Mouse (Mus musculus) G1E (cell line): Measurements from ENCODE around the gene Ralgapa2. TPM values are rescaled to one million over a fixed set of nuclear protein-coding genes. Genes with fewer than 3 reads are reported as not detected.

Experiments used
- ATAC-seq: 2 replicates; pipeline ENCODE4 v1.8.0; 2016; ENCODE audit warnings: mild to moderate bottlenecking; ENCODE audit not compliant: insufficient number of reproducible peaks, poor library complexity, low FRiP score, severe bottlenecking; ENCODE audit errors: extremely low read depth
- DNase-seq: peaks from one replicate; pipeline ENCODE4 v3.0.0; 2012; ENCODE audit warnings: low spot score
- H3K27me3 ChIP-seq: 2 replicates; pipeline ENCODE4 v1.6.1; 2012; ENCODE audit warnings: mild to moderate bottlenecking, low read length, inconsistent platforms; ENCODE audit not compliant: insufficient read depth
- H3K36me3 ChIP-seq: replicated peaks from 2 replicates; pipeline ENCODE3; 2012; ENCODE audit warnings: mild to moderate bottlenecking, inconsistent platforms
- H3K4me1 ChIP-seq: 2 replicates; pipeline ENCODE4 v1.6.1; 2012; ENCODE audit warnings: low read depth, low read length, inconsistent platforms, mixed read lengths; ENCODE audit not compliant: insufficient read depth
- H3K4me3 ChIP-seq: 2 replicates; pipeline ENCODE4 v1.5.1; 2012; ENCODE audit warnings: low read depth, mild to moderate bottlenecking, inconsistent platforms, low read length, moderate library complexity, mixed read lengths
- H3K9me3 ChIP-seq: replicated peaks from 2 replicates; pipeline ENCODE4 v1.6.1; 2012; ENCODE audit warnings: inconsistent platforms
- CTCF ChIP-seq: IDR thresholded peaks from 2 replicates; pipeline ENCODE4 v1.5.1; 2012; ENCODE audit warnings: low read depth, low read length, inconsistent platforms, mixed read lengths
- GATA1 ChIP-seq: IDR thresholded peaks from 2 replicates; pipeline ENCODE4 v1.6.1; 2012; ENCODE audit warnings: borderline replicate concordance, low read length, inconsistent platforms, mixed read lengths
- GATA2 ChIP-seq: IDR thresholded peaks from 2 replicates; pipeline ENCODE4 v1.6.1; 2012; ENCODE audit warnings: low read depth, low read length, inconsistent platforms, borderline replicate concordance
- POLR2AphosphoS5 ChIP-seq: IDR thresholded peaks from 2 replicates; pipeline ENCODE4 v1.6.1; 2012; ENCODE audit warnings: low read depth, low read length, inconsistent platforms; ENCODE audit not compliant: insufficient replicate concordance
- TAL1 ChIP-seq: conservative IDR thresholded peaks from 2 replicates; pipeline ENCODE4 v1.6.1; 2012; ENCODE audit warnings: low read depth, low read length, inconsistent platforms, mixed read lengths
- polyA plus RNA-seq: library from polyadenylated mRNA; stranded (reverse); fragments of >175 nt; gene quantifications from 2 replicates; pipeline ENCODE4 v1.2.3, GENCODE M21; 2012
- total RNA-seq, 2 experiments: library from RNA; stranded (forward) in 1 of 2; stranded (reverse) in 1 of 2; fragments of 200-1000 nt in 1 of 2; fragments of >200 nt in 1 of 2; fragmentation: Nextera tagmentation in 1 of 2; gene quantifications; 2 replicates each; pipeline ENCODE4 v1.2.3; 2014 to 2017

Gene Ralgapa2
- total and polyA plus RNA-seq, 3 experiments, result 8.2 to 25.2 (median 16.2) TPM

DNA sequence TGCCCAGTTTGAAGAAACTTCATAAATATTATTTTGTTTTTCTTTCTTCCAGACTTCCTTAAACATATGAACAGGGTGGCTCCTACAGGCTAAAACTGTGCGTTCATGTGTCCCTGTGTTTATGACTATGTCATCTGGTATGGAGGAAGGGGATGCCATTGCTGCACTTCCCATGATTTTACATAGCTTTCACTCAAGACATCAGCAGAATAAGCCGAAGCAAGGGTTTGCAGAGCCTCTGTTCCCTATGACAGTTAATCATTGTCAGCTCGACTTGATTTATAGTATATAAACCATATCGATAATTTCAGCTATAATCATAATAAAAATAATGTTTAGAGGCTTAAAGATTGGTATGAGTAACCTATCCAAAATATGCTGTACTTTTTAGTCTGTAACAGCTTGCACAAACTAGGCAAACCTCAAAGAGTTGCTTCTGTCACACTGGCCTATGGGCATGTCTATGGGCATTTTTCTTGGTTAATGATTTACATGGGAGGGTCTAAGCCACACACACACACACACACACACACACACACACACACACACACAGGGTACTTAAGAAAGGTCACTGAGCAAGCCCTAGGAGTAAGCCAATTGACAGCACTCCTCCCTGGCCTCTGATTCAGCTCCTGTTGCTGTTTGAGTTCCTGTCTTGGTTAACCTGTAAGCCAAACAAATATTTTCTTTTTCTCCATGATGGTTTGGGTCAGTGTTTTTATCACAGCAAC, 12.7 kb upstream of the Ralgapa2 start:
- ATAC-seq, result no peak
- TF ChIP-seq POLR2AphosphoS5 (no peak), GATA1 (no peak), CTCF (no peak), TAL1 (no peak), GATA2 (no peak)

GRCm38 (mm10) chr2:146516894-146517293, 4.8 kb upstream of the Ralgapa2 start:
- ATAC-seq, result no peak
- DNase-seq, result no peak
- TF ChIP-seq GATA2 (no peak), POLR2AphosphoS5 (no peak), GATA1 (no peak), CTCF (no peak), TAL1 (no peak)
- H3K4me3 ChIP-seq, result no peak overlapping the region
- H3K4me1 ChIP-seq, result peaks cover 4% of the 10 kb centered on the region
- H3K9me3 ChIP-seq, result no peaks in the 10 kb centered on the region
- no peaks in the 10 kb centered on the region; the same call in 1 of the 2 replicates for H3K27me3 ChIP-seq
- no peaks in the 10 kb centered on the region for H3K36me3 ChIP-seq

More for the DNA sequence above, 12.7 kb upstream of the Ralgapa2 start:
- peaks cover 10% of the 10 kb centered on the region for H3K4me1 ChIP-seq
- no peak for DNase-seq
- no peaks in the 10 kb centered on the region for H3K27me3 ChIP-seq
- no peak overlapping the region for H3K4me3 ChIP-seq
- H3K9me3 ChIP-seq, result no peaks in the 10 kb centered on the region
- no peaks in the 10 kb centered on the region for H3K36me3 ChIP-seq

DNA sequence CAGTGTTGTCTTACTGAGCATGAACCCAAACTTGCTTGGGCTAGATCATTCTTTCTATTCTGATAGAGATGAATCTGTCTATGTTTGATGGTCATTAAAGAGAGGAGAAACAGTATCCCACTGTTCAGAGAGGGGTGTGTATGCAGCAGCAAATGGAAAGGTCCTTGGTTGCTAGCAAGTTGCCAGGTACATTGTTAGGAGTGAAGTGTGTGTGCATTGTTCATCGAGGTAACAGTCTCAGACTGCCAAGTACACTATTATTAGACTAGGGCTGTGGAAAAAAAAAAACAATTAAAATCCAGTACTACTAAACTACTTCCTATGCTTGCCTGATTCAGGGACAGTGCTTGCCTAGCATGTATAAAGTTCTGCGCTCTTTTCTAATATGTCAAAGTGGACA, 2.9 kb upstream of the Ralgapa2 start:
- H3K4me1 ChIP-seq, result peaks cover 13% of the 10 kb centered on the region
- TF ChIP-seq GATA2 (no peak), POLR2AphosphoS5 (no peak), CTCF (no peak), TAL1 (no peak), GATA1 (no peak)
- no peaks in the 10 kb centered on the region for H3K9me3 ChIP-seq
- no peak for ATAC-seq
- no peak overlapping the region for H3K4me3 ChIP-seq
- no peak for DNase-seq
- H3K36me3 ChIP-seq, result no peaks in the 10 kb centered on the region
- H3K27me3 ChIP-seq, result no peaks in the 10 kb centered on the region; the same call in 1 of the 2 replicates

DNA sequence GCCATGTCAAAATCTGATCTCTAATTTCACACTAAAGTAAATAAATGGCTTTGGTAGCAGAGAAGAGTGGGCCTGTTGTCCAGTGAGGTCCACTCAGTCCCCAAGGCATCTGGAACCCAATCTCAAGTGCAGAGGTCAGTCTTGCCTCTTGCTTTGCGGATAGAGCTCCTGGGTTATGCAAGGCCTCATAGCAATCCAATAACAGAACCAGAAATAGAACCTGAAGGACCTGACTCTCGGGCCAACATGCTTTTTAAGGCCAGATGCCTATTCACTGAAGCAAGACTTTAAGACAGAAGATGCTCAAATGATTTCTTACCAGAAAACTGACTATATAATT, 407 bp upstream of the Ralgapa2 start:
- Histone ChIP-seq H3K4me3 (no peak overlapping the region; the same call in 1 of the 2 replicates), H3K4me1 (peaks cover 20% of the 10 kb centered on the region), H3K9me3 (no peaks in the 10 kb centered on the region), H3K27me3 (no peaks in the 10 kb centered on the region; the same call in 1 of the 2 replicates), H3K36me3 (no peaks in the 10 kb centered on the region)
- no peak for DNase-seq
- TF ChIP-seq TAL1, result no peak
- TF ChIP-seq CTCF, result no peak
- TF ChIP-seq GATA1, result no peak
- ATAC-seq, result no peak

DNA sequence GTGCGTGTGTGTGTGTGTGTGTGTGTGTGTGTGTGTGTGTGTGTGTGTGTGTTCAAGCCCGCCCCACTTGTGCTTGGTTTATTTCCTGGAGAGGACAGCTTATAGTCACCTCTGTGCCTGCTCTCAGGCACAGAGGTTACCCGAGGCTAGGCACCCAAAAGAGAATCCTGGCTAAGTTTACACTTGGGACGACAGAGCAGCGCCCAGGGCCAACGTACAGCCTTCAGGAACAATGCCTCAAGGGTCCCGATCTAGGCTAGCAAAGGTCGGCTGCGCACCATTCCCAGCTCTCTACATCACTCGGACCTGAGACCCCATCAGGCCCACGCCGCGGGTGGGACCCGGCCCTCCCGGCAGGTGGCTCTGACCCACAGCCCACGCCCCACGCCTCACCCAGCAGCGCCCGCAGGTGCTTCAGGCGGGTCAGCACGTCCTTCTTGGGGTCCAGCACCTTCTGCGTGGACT, 711 bp downstream of the Ralgapa2 start:
- Histone ChIP-seq H3K27me3 (no peaks in the 10 kb centered on the region; the same call in 1 of the 2 replicates), H3K36me3 (peaks cover 5% of the 10 kb centered on the region), H3K4me3 (peak overlapping the region; percentile 96), H3K4me1 (peaks cover 20% of the 10 kb centered on the region), H3K9me3 (no peaks in the 10 kb centered on the region)
- TF ChIP-seq GATA1 (no peak), CTCF (no peak), POLR2AphosphoS5 (no peak), GATA2 (no peak), TAL1 (no peak)
- ATAC-seq (no peak), DNase-seq (no peak)

- DNase-seq, result no peak
- no peaks in the 10 kb centered on the region; the same call in 1 of the 2 replicates for H3K27me3 ChIP-seq
- H3K9me3 ChIP-seq, result no peaks in the 10 kb centered on the region
- H3K36me3 ChIP-seq, result peaks cover 5% of the 10 kb centered on the region
- H3K4me1 ChIP-seq, result peaks cover 23% of the 10 kb centered on the region
- TF ChIP-seq TAL1, result no peak
- no peak for TF ChIP-seq CTCF
- TF ChIP-seq GATA2, result no peak
- TF ChIP-seq GATA1, result no peak
- no peak for TF ChIP-seq POLR2AphosphoS5
- peak overlapping the region; percentile 96; the same call in 1 of the 2 replicates for H3K4me3 ChIP-seq
- ATAC-seq, result no peak
These were observed 1.4 kb downstream of the Ralgapa2 start for GRCm38 (mm10) chr2:146510780-146511179.
